Mouse (Mus musculus) ovary, postnatal 10 days (tissue): ENCODE results near the gene Anxa2.

ENCODE experiments used
- DNase-seq: peaks from one replicate; pipeline ENCODE4 v3.0.0; 2022; ENCODE audit warnings: low spot score

Anxa2 gene

GRCm38 (mm10) chr9:69512726-69513125 lies 59.3 kb downstream of the Anxa2 start:
- DNase-seq = no peak

- DNase-seq = no peak
Measured at GRCm38 (mm10) chr9:69514206-69514605, 60.8 kb downstream of the Anxa2 start.

- DNase-seq = no peak
Measured at GRCm38 (mm10) chr9:69515416-69515815, 62.0 kb downstream of the Anxa2 start.

- no peak for DNase-seq
Measured at GRCm38 (mm10) chr9:69517387-69518035, 64.1 kb downstream of the Anxa2 start.
